Mouse (Mus musculus) intestine, embryonic 16.5 days (tissue): ENCODE results near the gene Dlgap4. TPM values are rescaled to one million over a fixed set of nuclear protein-coding genes. Genes with fewer than 3 reads are reported as not detected.
A peak's percentile ranks its signal among the peaks of the same experiment; 100 is the strongest.

Experiments used
- ATAC-seq: fragments of 200-750 bp; cut with Nextera tagmentation; 2 replicates; pipeline ENCODE4 v1.8.0; 2017; ENCODE audit warnings: moderate TSS enrichment, moderate library complexity
- H3K27ac ChIP-seq: fragments of 300-500 bp; sonication (generic); 2 replicates; pipeline ENCODE4 v1.5.1; 2014; ENCODE audit warnings: mild to moderate bottlenecking, low read length
- H3K27me3 ChIP-seq: fragments of 300-500 bp; sonication (generic); replicated peaks from 2 replicates; pipeline ENCODE4 v1.6.1; 2014; ENCODE audit warnings: low read length, control low read depth, mixed read lengths; ENCODE audit not compliant: control insufficient read depth, insufficient read depth
- H3K36me3 ChIP-seq: fragments of 300-500 bp; sonication (generic); 2 replicates; pipeline ENCODE4 v1.6.1; 2014; ENCODE audit warnings: low read length, control low read depth; ENCODE audit not compliant: control insufficient read depth, insufficient read depth
- H3K4me1 ChIP-seq: fragments of 300-500 bp; sonication (generic); 2 replicates; pipeline ENCODE4 v1.6.1; 2014; ENCODE audit warnings: low read length, control low read depth, mixed read lengths; ENCODE audit not compliant: control insufficient read depth, insufficient read depth
- H3K4me2 ChIP-seq: fragments of 300-500 bp; sonication (generic); 2 replicates; pipeline ENCODE4 v1.6.1; 2014; ENCODE audit warnings: low read depth, low read length, control low read depth
- H3K4me3 ChIP-seq: fragments of 300-500 bp; sonication (generic); 2 replicates; pipeline ENCODE4 v1.5.1; 2014; ENCODE audit warnings: mild to moderate bottlenecking, low read length
- H3K9ac ChIP-seq: fragments of 300-500 bp; sonication (generic); 2 replicates; pipeline ENCODE4 v1.6.1; 2014; ENCODE audit warnings: low read depth, low read length
- H3K9me3 ChIP-seq: fragments of 300-500 bp; sonication (generic); 2 replicates; pipeline ENCODE4 v1.6.1; 2016; ENCODE audit warnings: low read length, control low read depth; ENCODE audit not compliant: control insufficient read depth
- WGBS: fragments of 180-500 bp; shearing (Covaris S2); extraction: QIAGEN DNeasy Blood & Tissue Kit; methylation state at CpG from one replicate; pipeline ENCODE4 v1.1.7; 2014; 5-methylcytosine and 5-hydroxymethylcytosine counted together
- polyA plus RNA-seq: library from polyadenylated mRNA; unstranded; fragments of >200 nt; fragmentation: Nextera tagmentation; extraction: Ambion mirVana; gene quantifications from 2 replicates; pipeline ENCODE4 v1.2.1, GENCODE M21; 2015

Gene Dlgap4
- polyA plus RNA-seq, 1 experiment from 2014 or later, result 52.6 TPM

DNA sequence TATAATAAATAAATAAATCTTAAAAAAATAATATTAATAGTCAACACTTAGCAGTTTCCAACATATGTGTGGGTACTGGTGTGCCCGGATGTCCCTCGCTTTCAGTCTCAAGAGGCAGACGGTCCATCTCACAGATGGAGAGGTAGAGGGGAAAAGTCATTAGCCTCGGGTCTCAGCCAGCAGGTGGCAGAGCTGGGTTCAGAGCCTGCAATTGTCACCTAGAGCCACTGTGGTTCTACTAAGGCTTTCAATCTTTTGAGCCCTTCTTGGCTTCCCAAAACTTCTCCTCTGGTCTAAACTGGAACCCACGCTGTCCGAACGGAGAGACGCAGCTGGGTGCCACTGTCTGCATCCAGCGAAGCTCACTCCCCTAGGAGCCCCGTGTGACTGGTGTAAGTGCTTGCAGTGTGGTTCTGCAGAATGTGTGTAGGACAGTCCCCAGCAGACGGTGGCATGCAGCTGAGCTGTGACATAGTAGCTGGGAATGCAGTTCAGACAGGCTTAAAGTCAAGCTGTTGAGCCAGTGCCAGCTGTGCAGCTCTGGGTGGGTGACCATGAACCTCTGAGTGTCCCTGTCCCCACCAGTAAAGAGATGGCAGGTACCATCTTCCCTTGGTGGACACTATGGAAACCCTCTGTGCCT lies 29.2 kb upstream of the Dlgap4 start:
- Histone ChIP-seq H3K36me3 (no peaks in the 10 kb centered on the region), H3K4me1 (no peaks in the 10 kb centered on the region), H3K27ac (no peak overlapping the region), H3K9me3 (no peaks in the 10 kb centered on the region), H3K4me2 (no peak overlapping the region), H3K4me3 (no peak overlapping the region), H3K9ac (no peak overlapping the region), H3K27me3 (no peaks in the 10 kb centered on the region)
- no peak for ATAC-seq
- WGBS, result 61% methylated on average over 11 of the region's 11 CpGs

DNA sequence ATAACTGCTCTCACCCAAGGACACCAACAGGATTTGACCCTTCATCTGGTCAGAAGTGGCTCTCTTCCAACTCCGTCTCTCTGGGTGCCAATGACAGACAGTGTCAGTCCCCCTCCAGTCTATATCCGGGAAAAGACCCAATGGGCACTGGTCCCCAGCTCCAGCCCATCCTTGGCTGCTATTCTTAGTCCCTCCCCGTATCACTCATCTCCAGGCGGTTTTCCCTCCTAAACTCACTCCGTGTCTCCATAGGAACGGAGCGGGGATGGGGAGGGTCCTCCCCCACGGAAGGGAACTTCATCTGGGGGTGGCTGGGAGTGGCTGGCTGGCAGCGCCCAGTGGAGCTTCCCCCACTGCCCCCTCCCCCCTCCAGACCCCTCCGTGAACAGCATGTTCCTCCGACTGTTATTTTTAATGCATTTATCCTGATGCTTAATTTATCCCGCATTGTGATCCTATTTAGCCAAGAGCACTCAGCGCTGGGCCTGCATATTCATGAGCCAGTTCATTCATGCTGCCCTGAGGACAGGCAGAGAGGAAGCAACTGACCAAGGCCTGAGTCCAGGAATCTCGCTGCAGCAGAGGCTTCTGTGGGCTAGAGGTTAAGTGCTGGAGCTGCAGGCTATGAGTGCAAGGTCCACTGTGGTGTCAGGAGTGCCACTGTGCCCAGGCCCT lies 28.6 kb upstream of the Dlgap4 start:
- Histone ChIP-seq H3K4me1 (no peaks in the 10 kb centered on the region), H3K4me3 (no peak overlapping the region), H3K27ac (no peak overlapping the region), H3K9ac (no peak overlapping the region), H3K4me2 (no peak overlapping the region), H3K36me3 (no peaks in the 10 kb centered on the region), H3K9me3 (no peaks in the 10 kb centered on the region), H3K27me3 (no peaks in the 10 kb centered on the region)
- ATAC-seq, result no peak
- 47% methylated on average over 14 of the region's 14 CpGs for WGBS

DNA sequence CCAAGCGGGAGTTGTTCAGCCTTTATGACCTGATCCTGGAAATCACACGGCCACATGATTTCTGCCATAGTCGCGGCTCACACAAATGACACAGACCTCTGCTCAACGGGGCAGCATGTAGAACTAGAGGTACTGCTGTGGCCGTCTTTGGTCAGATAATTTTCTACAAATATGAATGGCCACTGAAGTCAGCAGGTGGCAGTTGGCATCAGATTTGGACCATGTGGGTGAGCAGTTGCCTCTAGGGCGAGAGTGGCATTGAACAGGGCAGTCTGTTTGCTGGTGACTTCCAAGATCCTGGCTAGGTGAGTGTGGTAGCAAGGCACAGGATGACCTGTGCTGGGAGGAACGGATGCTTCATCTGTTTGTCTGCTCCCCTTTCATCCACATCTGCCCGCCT lies 24.0 kb upstream of the Dlgap4 start:
- WGBS, result 87% methylated on average over 9 of the region's 9 CpGs
- H3K9me3 ChIP-seq, result no peaks in the 10 kb centered on the region
- no peak overlapping the region for H3K4me3 ChIP-seq
- H3K36me3 ChIP-seq, result no peaks in the 10 kb centered on the region
- no peak overlapping the region for H3K9ac ChIP-seq
- H3K27ac ChIP-seq, result no peak overlapping the region
- no peaks in the 10 kb centered on the region for H3K4me1 ChIP-seq
- ATAC-seq, result no peak
- H3K4me2 ChIP-seq, result no peak overlapping the region
- no peaks in the 10 kb centered on the region for H3K27me3 ChIP-seq

GRCm38 (mm10) chr2:156594987-156595490 lies 18.5 kb upstream of the Dlgap4 start:
- Histone ChIP-seq H3K9ac (no peak overlapping the region), H3K36me3 (no peaks in the 10 kb centered on the region), H3K27ac (no peak overlapping the region), H3K4me1 (no peaks in the 10 kb centered on the region), H3K4me2 (no peak overlapping the region), H3K4me3 (no peak overlapping the region), H3K27me3 (no peaks in the 10 kb centered on the region), H3K9me3 (no peaks in the 10 kb centered on the region)
- no peak for ATAC-seq
- WGBS, result 67% methylated on average over 15 of the region's 15 CpGs

DNA sequence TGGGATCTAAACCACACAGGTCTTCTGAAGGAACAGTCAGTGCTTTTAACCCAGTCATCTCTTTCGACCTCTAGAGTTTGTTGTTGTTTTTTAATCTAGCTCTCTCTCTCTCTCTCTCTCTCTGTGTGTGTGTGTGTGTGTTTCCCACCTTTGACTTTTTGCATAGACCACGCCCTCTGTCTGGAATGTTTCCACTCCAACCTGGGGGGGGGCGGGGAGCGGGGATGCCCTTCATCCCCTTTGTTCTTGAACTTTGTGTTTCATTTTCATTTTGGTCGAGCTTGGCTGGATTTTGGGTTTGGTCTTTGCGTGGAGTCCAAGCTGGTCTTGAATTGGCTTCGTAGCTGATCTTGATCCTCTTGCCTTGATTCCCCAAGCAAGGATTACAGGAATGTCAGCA lies 10.9 kb upstream of the Dlgap4 start:
- H3K36me3 ChIP-seq, result no peaks in the 10 kb centered on the region
- WGBS, result 80% methylated on average over 7 of the region's 7 CpGs
- no peaks in the 10 kb centered on the region for H3K27me3 ChIP-seq
- no peaks in the 10 kb centered on the region for H3K4me1 ChIP-seq
- 0 out of 2 replicates have a peak, but pooled peaks cover 2% of the 10 kb centered on the region for H3K9me3 ChIP-seq
- no peak overlapping the region for H3K9ac ChIP-seq
- no peak overlapping the region for H3K27ac ChIP-seq
- H3K4me2 ChIP-seq, result no peak overlapping the region
- ATAC-seq, result no peak
- no peak overlapping the region for H3K4me3 ChIP-seq

DNA sequence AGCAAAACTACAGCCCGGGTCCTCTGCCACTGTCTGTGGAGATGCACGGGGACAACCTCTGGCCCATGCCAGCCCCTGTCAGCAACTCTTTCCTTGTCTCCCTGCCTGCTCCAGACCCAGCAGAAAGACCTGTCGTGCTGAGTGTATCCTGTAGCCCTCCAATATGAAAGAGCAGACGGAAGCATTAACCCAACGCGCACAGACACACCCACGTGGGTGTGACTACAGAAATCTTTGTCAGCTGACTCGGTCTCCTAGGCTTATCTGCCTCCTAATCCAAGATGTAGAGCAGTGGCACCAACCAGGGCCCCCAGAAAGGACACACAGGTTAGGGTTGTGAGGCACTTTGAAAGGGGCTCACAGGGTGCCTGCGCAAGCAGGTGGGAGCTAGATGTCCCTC lies 9.8 kb upstream of the Dlgap4 start:
- Histone ChIP-seq H3K4me2 (no peak overlapping the region), H3K4me3 (no peak overlapping the region), H3K9ac (no peak overlapping the region), H3K27me3 (0 out of 2 replicates have a peak, but pooled peaks cover 2% of the 10 kb centered on the region), H3K27ac (no peak overlapping the region), H3K9me3 (0 out of 2 replicates have a peak, but pooled peaks cover 2% of the 10 kb centered on the region), H3K36me3 (no peaks in the 10 kb centered on the region), H3K4me1 (no peaks in the 10 kb centered on the region)
- 73% methylated on average over 9 of the region's 9 CpGs for WGBS
- no peak for ATAC-seq

DNA sequence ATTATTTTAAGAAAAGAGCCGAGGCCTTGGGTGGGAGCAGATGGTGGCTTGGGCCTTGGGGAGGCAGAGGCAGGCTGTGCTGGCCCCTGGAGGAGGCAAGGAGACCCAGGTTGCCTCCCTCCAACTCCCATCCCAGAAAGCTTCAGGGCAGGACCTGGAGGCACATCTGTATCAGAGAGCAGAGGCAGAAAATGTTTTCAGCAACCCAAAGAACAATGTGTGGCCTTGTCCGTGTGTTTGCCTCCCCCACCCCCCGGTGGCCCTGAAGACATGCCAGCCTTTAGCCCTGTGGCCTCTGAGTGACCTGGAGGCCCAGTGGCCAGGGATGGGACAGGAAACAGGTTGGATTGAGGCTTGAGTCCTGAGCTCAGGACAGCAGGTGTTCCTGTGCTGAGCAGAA lies 8.4 kb upstream of the Dlgap4 start:
- Histone ChIP-seq H3K27ac (no peak overlapping the region), H3K4me2 (no peak overlapping the region), H3K4me1 (no peaks in the 10 kb centered on the region), H3K4me3 (no peak overlapping the region), H3K9ac (no peak overlapping the region), H3K27me3 (peaks cover 4% of the 10 kb centered on the region), H3K9me3 (0 out of 2 replicates have a peak, but pooled peaks cover 2% of the 10 kb centered on the region), H3K36me3 (no peaks in the 10 kb centered on the region)
- ATAC-seq, result no peak
- 32% methylated on average over 3 of the region's 3 CpGs for WGBS

DNA sequence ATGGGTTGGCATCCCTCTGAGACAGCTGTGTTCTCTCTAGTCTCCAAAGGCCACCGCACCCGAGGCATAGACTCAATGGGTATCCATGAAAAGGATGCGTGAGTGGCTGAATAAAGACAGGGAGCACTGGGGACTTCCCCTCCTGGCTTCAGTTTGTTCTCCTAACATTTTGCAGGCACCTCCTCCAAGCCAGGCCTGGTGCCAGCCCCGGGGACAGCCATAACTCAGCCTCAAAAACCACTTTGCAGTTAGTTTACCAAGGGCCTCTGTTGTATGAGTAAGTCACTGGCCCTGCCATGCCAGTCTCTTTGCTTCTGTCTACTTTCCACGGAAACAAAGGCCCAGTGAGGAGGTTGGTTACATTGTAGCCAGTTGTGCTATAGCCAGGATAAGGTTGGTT lies 7.5 kb upstream of the Dlgap4 start:
- peaks cover 7% of the 10 kb centered on the region for H3K27me3 ChIP-seq
- 67% methylated on average over 5 of the region's 5 CpGs for WGBS
- no peak for ATAC-seq

DNA sequence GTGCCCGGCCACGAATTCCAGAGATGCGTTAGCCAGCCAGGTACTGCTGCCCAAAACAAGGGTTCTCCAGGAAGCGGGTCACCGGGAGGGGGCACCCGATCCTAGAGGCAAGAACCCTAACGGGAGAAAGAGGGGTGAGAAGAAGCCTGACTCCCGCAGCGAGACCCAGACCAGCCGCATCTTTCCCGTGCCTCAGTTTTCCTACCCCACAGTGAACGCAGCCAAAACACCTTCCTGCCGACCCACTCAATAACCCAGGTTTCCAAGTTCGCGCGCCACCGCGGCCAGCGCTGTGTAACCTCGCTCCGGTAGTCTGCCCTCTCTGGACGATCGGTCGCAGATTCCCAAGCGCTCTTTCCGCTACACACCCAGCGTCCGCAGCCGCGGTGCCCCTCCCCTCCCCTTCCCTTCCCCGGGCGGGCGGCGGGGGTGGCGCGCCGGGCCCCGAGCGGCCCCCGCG lies 394 bp upstream of the Dlgap4 start:
- peak; percentile 43 for ATAC-seq
- Histone ChIP-seq H3K4me1 (peaks cover 15% of the 10 kb centered on the region), H3K9me3 (no peaks in the 10 kb centered on the region), H3K4me3 (peak overlapping the region; percentile 63), H3K36me3 (no peaks in the 10 kb centered on the region), H3K4me2 (peak overlapping the region; percentile 93), H3K27me3 (peaks cover 64% of the 10 kb centered on the region), H3K27ac (no peak overlapping the region), H3K9ac (peak overlapping the region; percentile 67)
- under 1% methylated on average over 35 of the region's 41 CpGs for WGBS

More for the DNA sequence above, 7.5 kb upstream of the Dlgap4 start:
- Histone ChIP-seq H3K4me3 (no peak overlapping the region), H3K27ac (no peak overlapping the region), H3K36me3 (no peaks in the 10 kb centered on the region), H3K4me2 (no peak overlapping the region), H3K9ac (no peak overlapping the region), H3K4me1 (no peaks in the 10 kb centered on the region), H3K9me3 (0 out of 2 replicates have a peak, but pooled peaks cover 2% of the 10 kb centered on the region)
